Mouse (Mus musculus) lung, postnatal 14 days (tissue): ENCODE measurements around the gene Ap5z1.

ENCODE experiments used
- DNase-seq: peaks from one replicate; pipeline ENCODE4 v3.0.0; 2021

Ap5z1 gene

GRCm38 (mm10) chr5:142477346-142477745 lies 13.6 kb downstream of the Ap5z1 start:
- no peak for DNase-seq

- DNase-seq, result no peak
Observed at GRCm38 (mm10) chr5:142477866-142478615, 14.3 kb downstream of the Ap5z1 start.

GRCm38 (mm10) chr5:142478829-142479435 lies 15.2 kb downstream of the Ap5z1 start:
- DNase-seq, result peak; percentile 87

- no peak for DNase-seq
Observed at GRCm38 (mm10) chr5:142482512-142482911, 18.8 kb downstream of the Ap5z1 start.

GRCm38 (mm10) chr5:142483581-142483980 lies 19.8 kb downstream of the Ap5z1 start:
- DNase-seq, result no peak

GRCm38 (mm10) chr5:142486654-142487053 lies 22.9 kb downstream of the Ap5z1 start:
- DNase-seq, result no peak

- no peak for DNase-seq
Observed at GRCm38 (mm10) chr5:142489955-142490707, 26.4 kb downstream of the Ap5z1 start.

GRCm38 (mm10) chr5:142493307-142493706 lies 29.6 kb downstream of the Ap5z1 start:
- no peak for DNase-seq

- DNase-seq, result no peak
Observed at GRCm38 (mm10) chr5:142495321-142496096, 31.8 kb downstream of the Ap5z1 start.

GRCm38 (mm10) chr5:142498964-142499363 lies 35.2 kb downstream of the Ap5z1 start:
- peak; percentile 45 for DNase-seq

- no peak for DNase-seq
Observed at GRCm38 (mm10) chr5:142500918-142501317, 37.2 kb downstream of the Ap5z1 start.

- peak; percentile 79 for DNase-seq
Observed at GRCm38 (mm10) chr5:142502414-142502813, 38.7 kb downstream of the Ap5z1 start.

GRCm38 (mm10) chr5:142504175-142504574 lies 40.4 kb downstream of the Ap5z1 start:
- no peak for DNase-seq

GRCm38 (mm10) chr5:142505695-142506423 lies 42.1 kb downstream of the Ap5z1 start:
- DNase-seq, result peak; percentile 37

GRCm38 (mm10) chr5:142509141-142510060 lies 45.7 kb downstream of the Ap5z1 start:
- DNase-seq, result peak; percentile 23

- no peak for DNase-seq
Observed at GRCm38 (mm10) chr5:142510061-142510414, 46.3 kb downstream of the Ap5z1 start.

- no peak for DNase-seq
Observed at GRCm38 (mm10) chr5:142512112-142512511, 48.4 kb downstream of the Ap5z1 start.

- DNase-seq, result no peak
Observed at GRCm38 (mm10) chr5:142518973-142519372, 55.2 kb downstream of the Ap5z1 start.

GRCm38 (mm10) chr5:142520360-142520759 lies 56.6 kb downstream of the Ap5z1 start:
- no peak for DNase-seq

GRCm38 (mm10) chr5:142521195-142521866 lies 57.6 kb downstream of the Ap5z1 start:
- no peak for DNase-seq
